Mouse (Mus musculus): ENCODE measurements around the gene Zfp955a. TPM values are rescaled to one million over a fixed set of nuclear protein-coding genes. Genes with fewer than 3 reads are reported as not detected.

The Zfp955a gene
- polyA plus RNA-seq (2012; rRNA removed; ENCODE audit: low replicate concordance): 0.61 and 1.7 TPM in 2 replicates

DNA sequence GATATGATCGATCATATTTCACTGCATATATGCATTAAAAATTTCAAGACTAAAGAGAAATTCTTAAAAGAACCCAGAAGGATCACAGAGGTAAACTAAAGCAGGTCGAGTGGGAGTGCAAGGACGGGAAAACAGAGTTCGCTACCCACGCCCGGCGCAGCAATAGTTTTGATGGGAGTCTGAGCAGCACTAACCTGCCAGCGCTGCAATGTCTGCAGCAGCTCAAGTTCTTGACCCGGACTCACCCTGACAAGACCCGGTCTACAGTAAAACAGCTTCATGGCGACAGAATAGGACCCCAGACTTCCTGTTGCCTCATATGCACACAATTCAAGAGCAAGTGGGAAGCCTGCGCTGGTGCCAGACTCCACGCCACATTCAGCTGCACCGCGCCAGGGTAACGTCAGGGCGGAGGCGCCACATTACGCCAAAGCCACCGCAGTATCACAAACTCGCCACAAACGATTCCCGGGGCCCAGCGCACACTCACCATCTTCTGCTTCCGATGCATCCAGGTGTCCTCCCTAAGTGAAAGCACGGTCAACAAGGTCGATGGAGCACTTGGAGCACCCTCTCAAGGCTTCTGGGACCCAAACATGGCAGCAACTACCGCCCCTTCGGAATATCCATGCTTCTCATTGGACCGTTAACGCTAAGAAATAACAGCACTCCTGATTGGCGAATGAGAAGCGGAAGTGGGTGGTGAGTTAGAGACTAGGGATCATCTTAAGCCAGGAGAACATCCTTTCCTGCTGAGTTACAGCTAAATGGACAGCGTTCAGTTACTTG, at the start of gene Zfp955a:
Gene Zfp955a (minus strand): TSS at position 616 of the 789 bp plus-strand sequence.

DNA sequence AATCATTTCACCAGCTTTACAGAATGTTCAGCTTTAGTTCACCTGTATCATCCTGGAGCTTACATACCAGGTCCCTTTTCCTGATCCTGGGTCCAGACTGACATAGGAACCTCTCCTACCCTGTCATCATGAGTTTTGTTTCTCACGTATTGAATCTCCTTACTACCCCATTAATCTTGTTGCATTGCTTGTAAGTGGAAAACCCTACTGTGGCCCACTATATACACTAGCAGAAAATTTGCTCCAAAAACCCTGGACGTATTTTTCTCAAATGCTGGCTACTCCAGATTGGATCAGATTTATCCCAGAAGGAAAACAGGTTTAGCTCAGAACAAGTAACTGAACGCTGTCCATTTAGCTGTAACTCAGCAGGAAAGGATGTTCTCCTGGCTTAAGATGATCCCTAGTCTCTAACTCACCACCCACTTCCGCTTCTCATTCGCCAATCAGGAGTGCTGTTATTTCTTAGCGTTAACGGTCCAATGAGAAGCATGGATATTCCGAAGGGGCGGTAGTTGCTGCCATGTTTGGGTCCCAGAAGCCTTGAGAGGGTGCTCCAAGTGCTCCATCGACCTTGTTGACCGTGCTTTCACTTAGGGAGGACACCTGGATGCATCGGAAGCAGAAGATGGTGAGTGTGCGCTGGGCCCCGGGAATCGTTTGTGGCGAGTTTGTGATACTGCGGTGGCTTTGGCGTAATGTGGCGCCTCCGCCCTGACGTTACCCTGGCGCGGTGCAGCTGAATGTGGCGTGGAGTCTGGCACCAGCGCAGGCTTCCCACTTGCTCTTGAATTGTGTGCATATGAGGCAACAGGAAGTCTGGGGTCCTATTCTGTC, 34.3 kb upstream of the Zfp955a start, which contains the start of gene Zfp955b:
Gene Zfp955b (plus strand): TSS at position 506 of the 837 bp plus-strand sequence.

DNA sequence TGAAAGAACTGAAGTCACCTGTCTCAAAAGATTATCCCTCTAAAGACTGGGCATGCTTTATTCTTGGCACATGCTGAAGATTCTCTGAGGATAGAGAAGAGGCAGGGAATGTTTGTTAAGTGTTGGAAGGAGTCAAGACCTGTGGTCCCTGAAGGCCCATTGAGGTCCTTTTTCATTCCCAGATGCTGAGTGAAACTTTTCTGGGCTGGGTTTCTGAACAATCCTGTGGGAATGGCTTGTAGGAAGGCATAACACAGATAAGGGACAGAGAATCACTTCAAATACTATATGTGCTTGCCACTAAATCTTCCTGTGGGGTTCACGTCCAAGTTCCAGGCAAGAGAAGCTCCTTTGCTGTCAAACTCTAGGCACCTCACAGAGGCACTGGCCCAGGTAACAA, 9.4 kb upstream of the Zfp955a start, which contains the start of gene Olfr63:
Gene Olfr63 (plus strand): TSS at position 301 of the 400 bp plus-strand sequence.

DNA sequence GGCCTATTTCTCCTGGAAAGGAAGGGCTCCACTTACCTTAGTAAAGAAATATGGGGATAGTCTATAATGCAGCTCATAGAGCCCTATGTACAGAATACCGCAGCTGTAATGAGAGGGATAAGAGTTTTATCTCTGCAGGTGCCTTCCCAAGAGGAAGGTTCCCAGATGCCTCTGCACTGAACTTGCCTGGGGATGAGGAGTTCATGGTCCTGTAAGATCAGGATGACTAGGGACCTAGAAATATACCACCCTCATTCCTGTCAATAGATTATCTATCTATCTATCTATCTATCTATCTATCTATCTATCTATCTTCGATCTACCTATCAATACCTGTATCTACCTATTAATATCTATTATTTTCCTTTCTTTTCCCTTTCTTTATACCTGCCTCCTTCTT, 33.4 kb downstream of the Zfp955a start, which contains the start of gene Olfr1564:
Gene Olfr1564 (minus strand): TSS at position 101 of the 400 bp plus-strand sequence.

DNA sequence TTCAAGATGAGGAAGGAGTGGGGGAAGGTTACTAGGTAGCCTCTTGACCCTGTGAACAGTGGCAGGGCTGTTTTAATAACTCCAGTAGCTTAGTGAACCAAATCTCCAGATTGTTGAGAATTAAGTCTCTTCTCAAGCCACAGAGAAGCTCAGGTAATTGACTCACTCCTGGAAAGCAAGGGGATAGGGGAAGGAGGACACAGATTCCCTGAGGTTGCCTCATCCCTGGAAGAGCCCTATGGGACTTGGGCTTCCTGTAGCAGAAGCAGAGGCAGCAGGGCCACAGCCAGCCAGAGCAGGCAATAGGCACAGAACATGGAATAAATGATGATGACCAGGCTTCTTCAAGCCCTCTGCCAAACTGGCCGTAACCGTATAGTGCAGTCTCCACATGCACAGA, 63.9 kb downstream of the Zfp955a start, which contains the start of gene Olfr239:
Gene Olfr239 (plus strand): TSS at position 301 of the 400 bp plus-strand sequence.

Other genes starting within 250 kb of the Zfp955a start
- gene Zfp763, start 221.7 kb downstream of the Zfp955a start, polyA plus RNA-seq (2012; rRNA removed; ENCODE audit: low replicate concordance): 0.27 and 0.80 TPM in 2 replicates
- gene 4921501E09Rik, start 187.1 kb downstream of the Zfp955a start, polyA plus RNA-seq (2012; rRNA removed; ENCODE audit: low replicate concordance): not detected in 2 replicates
- 1.1 and 1.9 TPM in 2 replicates for gene Zfp563, start 165.8 kb downstream of the Zfp955a start, polyA plus RNA-seq (2012; rRNA removed; ENCODE audit: low replicate concordance)
- gene Morc2b, start 115.5 kb downstream of the Zfp955a start, polyA plus RNA-seq (2012; rRNA removed; ENCODE audit: low replicate concordance): 0.03 TPM in 1 of 2 replicates, not detected in the other
- not detected in 2 replicates for gene Olfr55, start 86.7 kb downstream of the Zfp955a start, polyA plus RNA-seq (2012; rRNA removed; ENCODE audit: low replicate concordance)
- not detected in 2 replicates for gene Olfr239, start 63.8 kb downstream of the Zfp955a start, polyA plus RNA-seq (2012; rRNA removed; ENCODE audit: low replicate concordance)
- gene Olfr1564, start 33.5 kb downstream of the Zfp955a start, polyA plus RNA-seq (2012; rRNA removed; ENCODE audit: low replicate concordance): 0.29 TPM in 1 of 2 replicates, not detected in the other
- not detected in 2 replicates for gene Olfr63, start 9.5 kb upstream of the Zfp955a start, polyA plus RNA-seq (2012; rRNA removed; ENCODE audit: low replicate concordance)
- gene Zfp955b, start 34.4 kb upstream of the Zfp955a start, polyA plus RNA-seq (2012; rRNA removed; ENCODE audit: low replicate concordance): 1.2 and 2.5 TPM in 2 replicates
- 0.70 and 1.8 TPM in 2 replicates for gene Zfp81, start 103.7 kb upstream of the Zfp955a start, polyA plus RNA-seq (2012; rRNA removed; ENCODE audit: low replicate concordance)
- 0.91 and 2.8 TPM in 2 replicates for gene Zfp101, start 139.5 kb upstream of the Zfp955a start, polyA plus RNA-seq (2012; rRNA removed; ENCODE audit: low replicate concordance)
- gene Actl9, start 177.8 kb upstream of the Zfp955a start, polyA plus RNA-seq (2012; rRNA removed; ENCODE audit: low replicate concordance): 0.27 and 0.34 TPM in 2 replicates

All from mammary gland, adult 2 months (tissue).